Mouse (Mus musculus) embryonic facial prominence, embryonic 11.5 days (tissue): ENCODE results near the gene Lamtor2. TPM values are rescaled to one million over a fixed set of nuclear protein-coding genes. Genes with fewer than 3 reads are reported as not detected.
A peak's percentile ranks its signal among the peaks of the same experiment; 100 is the strongest.

ENCODE experiments used
- ATAC-seq: fragments of 200-750 bp; cut with Nextera tagmentation; replicated peaks from 2 replicates; pipeline ENCODE4 v1.8.0; 2017; ENCODE audit warnings: low read depth; ENCODE audit not compliant: insufficient number of reproducible peaks, low FRiP score, low TSS enrichment
- DNase-seq: peaks from one replicate; pipeline ENCODE4 v3.0.0-alpha.2; 2015; ENCODE audit warnings: low spot score
- H3K27ac ChIP-seq: fragments of 300-500 bp; sonication (generic); replicated peaks from 2 replicates; pipeline ENCODE4 v1.5.1; 2014; ENCODE audit warnings: mild to moderate bottlenecking, low read depth, low read length, control low read depth
- H3K27me3 ChIP-seq: fragments of 300-500 bp; sonication (generic); 2 replicates; pipeline ENCODE4 v1.6.1; 2014; ENCODE audit warnings: mild to moderate bottlenecking, low read length, moderate library complexity, mixed read lengths; ENCODE audit not compliant: control insufficient read depth, insufficient read depth
- H3K36me3 ChIP-seq: fragments of 300-500 bp; sonication (generic); replicated peaks from 2 replicates; pipeline ENCODE4 v1.6.1; 2014; ENCODE audit warnings: low read depth, mild to moderate bottlenecking, low read length, moderate library complexity, mixed read lengths; ENCODE audit not compliant: control insufficient read depth, insufficient read depth
- H3K4me1 ChIP-seq: fragments of 300-500 bp; sonication (generic); 2 replicates; pipeline ENCODE4 v1.6.1; 2014; ENCODE audit warnings: low read length, mixed read lengths; ENCODE audit not compliant: control insufficient read depth, insufficient read depth
- H3K4me2 ChIP-seq: fragments of 300-500 bp; sonication (generic); 2 replicates; pipeline ENCODE4 v1.6.1; 2014; ENCODE audit warnings: low read depth, mild to moderate bottlenecking, control low read depth, low read length, moderate library complexity
- H3K4me3 ChIP-seq: fragments of 300-500 bp; sonication (generic); 2 replicates; pipeline ENCODE4 v1.5.1; 2014; ENCODE audit warnings: low read depth, low read length, control low read depth
- H3K9ac ChIP-seq: fragments of 300-500 bp; sonication (generic); replicated peaks from 2 replicates; pipeline ENCODE4 v1.6.1; 2014; ENCODE audit warnings: mild to moderate bottlenecking, control low read depth, low read length
- H3K9me3 ChIP-seq: fragments of 300-500 bp; sonication (generic); replicated peaks from 2 replicates; pipeline ENCODE4 v1.6.1; 2016; ENCODE audit warnings: mild to moderate bottlenecking, low read length, inconsistent platforms, mixed read lengths; ENCODE audit not compliant: control insufficient read depth
- WGBS: fragments of 180-500 bp; shearing (Covaris S2); extraction: QIAGEN DNeasy Blood & Tissue Kit; methylation state at CpG from one replicate; pipeline ENCODE4 v1.1.7; 2014; 5-methylcytosine and 5-hydroxymethylcytosine counted together
- polyA plus RNA-seq: library from polyadenylated mRNA; unstranded; fragments of >200 nt; fragmentation: Nextera tagmentation; extraction: Ambion mirVana; gene quantifications from 2 replicates; pipeline ENCODE4 v1.2.1, GENCODE M21; 2014

Lamtor2 gene
- polyA plus RNA-seq, 1 experiment from 2014 or later = 77.4 TPM

- no peak overlapping the region for H3K27ac ChIP-seq
- no peaks in the 10 kb centered on the region for H3K9me3 ChIP-seq
- 96% methylated on average over 3 of the region's 3 CpGs for WGBS
- ATAC-seq = no peak
- no peak overlapping the region for H3K9ac ChIP-seq
- H3K27me3 ChIP-seq = no peaks in the 10 kb centered on the region
- H3K4me2 ChIP-seq = no peak overlapping the region
- peaks cover 34% of the 10 kb centered on the region for H3K36me3 ChIP-seq
- no peak for DNase-seq
- no peak overlapping the region for H3K4me3 ChIP-seq
- no peaks in the 10 kb centered on the region for H3K4me1 ChIP-seq
These were observed 13.2 kb upstream of the Lamtor2 start for GRCm38 (mm10) chr3:88566116-88566515.

GRCm38 (mm10) chr3:88563966-88564365, 11.1 kb upstream of the Lamtor2 start:
- Histone ChIP-seq H3K9ac (no peak overlapping the region), H3K4me3 (no peak overlapping the region), H3K4me2 (no peak overlapping the region), H3K27ac (no peak overlapping the region), H3K36me3 (peaks cover 37% of the 10 kb centered on the region), H3K27me3 (no peaks in the 10 kb centered on the region), H3K9me3 (no peaks in the 10 kb centered on the region), H3K4me1 (no peaks in the 10 kb centered on the region)
- DNase-seq (no peak), ATAC-seq (no peak)
- WGBS = 88% methylated on average over 7 of the region's 7 CpGs

- Histone ChIP-seq H3K27me3 (no peaks in the 10 kb centered on the region), H3K4me3 (no peak overlapping the region), H3K4me1 (no peaks in the 10 kb centered on the region), H3K36me3 (peaks cover 35% of the 10 kb centered on the region), H3K9me3 (no peaks in the 10 kb centered on the region), H3K9ac (no peak overlapping the region), H3K27ac (no peak overlapping the region), H3K4me2 (no peak overlapping the region)
- 76% methylated on average over 4 of the region's 4 CpGs for WGBS
- ATAC-seq = no peak
- DNase-seq = no peak
These were observed 10.6 kb upstream of the Lamtor2 start for GRCm38 (mm10) chr3:88563442-88563841.

- no peak; the same call in 1 of the 2 replicates for ATAC-seq
- Histone ChIP-seq H3K36me3 (peaks cover 32% of the 10 kb centered on the region), H3K27ac (no peak overlapping the region)
These were observed 9.1 kb upstream of the Lamtor2 start for GRCm38 (mm10) chr3:88561989-88562388.

GRCm38 (mm10) chr3:88559596-88559995, 6.7 kb upstream of the Lamtor2 start:
- WGBS = 93% methylated on average over 9 of the region's 9 CpGs
- peaks cover 19% of the 10 kb centered on the region for H3K36me3 ChIP-seq
- no peak overlapping the region for H3K4me2 ChIP-seq
- H3K4me3 ChIP-seq = no peak overlapping the region
- H3K4me1 ChIP-seq = no peaks in the 10 kb centered on the region
- H3K9me3 ChIP-seq = no peaks in the 10 kb centered on the region
- no peak overlapping the region for H3K27ac ChIP-seq
- no peak overlapping the region for H3K9ac ChIP-seq
- no peaks in the 10 kb centered on the region for H3K27me3 ChIP-seq
- ATAC-seq (no peak), DNase-seq (no peak)

More at GRCm38 (mm10) chr3:88561989-88562388, 9.1 kb upstream of the Lamtor2 start:
- Histone ChIP-seq H3K9me3 (no peaks in the 10 kb centered on the region), H3K9ac (no peak overlapping the region), H3K4me2 (no peak overlapping the region), H3K27me3 (no peaks in the 10 kb centered on the region), H3K4me3 (no peak overlapping the region), H3K4me1 (no peaks in the 10 kb centered on the region)
- DNase-seq = no peak
- WGBS = 74% methylated on average over 4 of the region's 4 CpGs

- no peak for DNase-seq
- ATAC-seq = no peak
- no peaks in the 10 kb centered on the region for H3K9me3 ChIP-seq
- H3K27ac ChIP-seq = no peak overlapping the region
- H3K9ac ChIP-seq = no peak overlapping the region
- 94% methylated on average over 8 of the region's 8 CpGs for WGBS
- H3K27me3 ChIP-seq = no peaks in the 10 kb centered on the region
- H3K4me1 ChIP-seq = no peaks in the 10 kb centered on the region
- H3K4me2 ChIP-seq = no peak overlapping the region
- H3K4me3 ChIP-seq = no peak overlapping the region
- peaks cover 13% of the 10 kb centered on the region for H3K36me3 ChIP-seq
These were observed 3.7 kb upstream of the Lamtor2 start for GRCm38 (mm10) chr3:88556616-88557015.

GRCm38 (mm10) chr3:88555731-88556130, 2.9 kb upstream of the Lamtor2 start:
- H3K4me1 ChIP-seq = no peaks in the 10 kb centered on the region
- H3K27ac ChIP-seq = no peak overlapping the region
- 94% methylated on average over 6 of the region's 6 CpGs for WGBS
- H3K9me3 ChIP-seq = no peaks in the 10 kb centered on the region
- H3K9ac ChIP-seq = no peak overlapping the region
- H3K4me3 ChIP-seq = no peak overlapping the region; the same call in 1 of the 2 replicates
- DNase-seq (no peak), ATAC-seq (no peak)
- H3K4me2 ChIP-seq = no peak overlapping the region
- H3K36me3 ChIP-seq = peaks cover 13% of the 10 kb centered on the region
- no peaks in the 10 kb centered on the region for H3K27me3 ChIP-seq

- no peak for DNase-seq
- H3K4me1 ChIP-seq = no peaks in the 10 kb centered on the region
These were observed 2.3 kb upstream of the Lamtor2 start for GRCm38 (mm10) chr3:88555069-88555605.

More at GRCm38 (mm10) chr3:88555069-88555605, 2.3 kb upstream of the Lamtor2 start:
- no peak for ATAC-seq
- peaks cover 10% of the 10 kb centered on the region for H3K36me3 ChIP-seq
- H3K4me2 ChIP-seq = peak overlapping the region; percentile 10; the same call in 1 of the 2 replicates
- no peaks in the 10 kb centered on the region for H3K9me3 ChIP-seq
- peak overlapping the region; percentile 89; the same call in 1 of the 2 replicates for H3K4me3 ChIP-seq
- H3K27me3 ChIP-seq = no peaks in the 10 kb centered on the region
- 82% methylated on average over 5 of the region's 5 CpGs for WGBS
- no peak overlapping the region for H3K27ac ChIP-seq
- no peak overlapping the region for H3K9ac ChIP-seq
